ENCODE assay signal across 8 mouse cellular contexts in genomic region chr15:99030585-99031387, GRCm38 (mm10). TPM values are rescaled to one million over a fixed set of nuclear protein-coding genes. Genes with fewer than 3 reads are reported as not detected.
DNase-seq lines count a peak whose midpoint lies in the region; ATAC-seq and TF ChIP-seq lines count a peak whose summit lies in the region.

No protein-coding gene starts in this region.

- no peaks in the 10 kb centered on the region for H3K9me3 ChIP-seq in embryonic facial prominence, embryonic 14.5 days (ENCODE audit: control insufficient read depth, low read length)
- no peaks in the 10 kb centered on the region for H3K9me3 ChIP-seq in hindbrain, embryonic 15.5 days
- no peaks in the 10 kb centered on the region for H3K9me3 ChIP-seq in liver, embryonic 12.5 days (replicated peaks)

- ATAC-seq in embryonic facial prominence, embryonic 14.5 days (ENCODE audit: low read depth): no peak
- ATAC-seq in hindbrain, embryonic 15.5 days (ENCODE audit: low FRiP score, low read depth): no peak
- ATAC-seq in liver, embryonic 12.5 days: peak; percentile 69
- peak; percentile 13; the same call in 1 of the 2 replicates for ATAC-seq in monocyte, adult 5-6 weeks (replicated peaks; ENCODE audit: insufficient number of reproducible peaks, low FRiP score, low TSS enrichment, poor library complexity, severe bottlenecking)

- H3K4me1 ChIP-seq in embryonic facial prominence, embryonic 14.5 days (ENCODE audit: control insufficient read depth, insufficient read depth, low read length): peaks cover 25% of the 10 kb centered on the region
- H3K4me1 ChIP-seq in hindbrain, embryonic 15.5 days (replicated peaks): peaks cover 14% of the 10 kb centered on the region
- H3K4me1 ChIP-seq in liver, embryonic 12.5 days: peaks cover 52% of the 10 kb centered on the region

- no peak for DNase-seq in layer of hippocampus, adult 2 months (ENCODE audit: low spot score in 2 of 2)
- DNase-seq in layer of hippocampus, postnatal 36 days: no peak
- no peak for DNase-seq in embryonic facial prominence, embryonic 14.5 days (ENCODE audit: low spot score)
- DNase-seq in urinary bladder, postnatal 14 days (ENCODE audit: low spot score): peak; percentile 83
- no peak for DNase-seq in right cerebral cortex, postnatal 14 days

- peak overlapping the region; percentile 80 for H3K4me2 ChIP-seq in embryonic facial prominence, embryonic 14.5 days (ENCODE audit: low read depth, low read length)
- peak overlapping the region; percentile 68 for H3K4me2 ChIP-seq in hindbrain, embryonic 15.5 days
- H3K4me2 ChIP-seq in liver, embryonic 12.5 days: peak overlapping the region; percentile 95

- 13% methylated on average over 26 of the region's 26 CpGs for WGBS in embryonic facial prominence, embryonic 14.5 days
- 17% methylated on average over 26 of the region's 26 CpGs for WGBS in hindbrain, embryonic 15.5 days
- WGBS in liver, embryonic 12.5 days (ENCODE audit: insufficient replicate concordance): 2% methylated on average over 26 of the region's 26 CpGs

- no peaks in the 10 kb centered on the region for H3K27me3 ChIP-seq in embryonic facial prominence, embryonic 14.5 days (replicated peaks; ENCODE audit: control insufficient read depth, insufficient read depth, low read length)
- H3K27me3 ChIP-seq in hindbrain, embryonic 15.5 days: peaks cover 21% of the 10 kb centered on the region; the same call in 1 of the 2 replicates
- H3K27me3 ChIP-seq in liver, embryonic 12.5 days (replicated peaks): no peaks in the 10 kb centered on the region

- peak overlapping the region; percentile 74 for H3K9ac ChIP-seq in embryonic facial prominence, embryonic 14.5 days (ENCODE audit: low read depth, low read length)
- H3K9ac ChIP-seq in hindbrain, embryonic 15.5 days: no peak overlapping the region
- peak overlapping the region; percentile 93 for H3K9ac ChIP-seq in liver, embryonic 12.5 days

- TF ChIP-seq CTCF in layer of hippocampus, adult 2 months (conservative IDR thresholded peaks at IDR 0.05): no peak

- H3K36me3 ChIP-seq in embryonic facial prominence, embryonic 14.5 days (ENCODE audit: control insufficient read depth, insufficient read depth, low read length): peaks cover 14% of the 10 kb centered on the region
- H3K36me3 ChIP-seq in hindbrain, embryonic 15.5 days: no peaks in the 10 kb centered on the region
- H3K36me3 ChIP-seq in liver, embryonic 12.5 days: peaks cover 36% of the 10 kb centered on the region

- H3K27ac ChIP-seq in layer of hippocampus, adult 2 months: no peak overlapping the region
- H3K27ac ChIP-seq in embryonic facial prominence, embryonic 14.5 days (replicated peaks; ENCODE audit: low read depth, low read length): peak overlapping the region; percentile 73
- H3K27ac ChIP-seq in hindbrain, embryonic 15.5 days (replicated peaks): no peak overlapping the region
- H3K27ac ChIP-seq in liver, embryonic 12.5 days: peak overlapping the region; percentile 99

- H3K4me3 ChIP-seq in layer of hippocampus, adult 2 months: peak overlapping the region; percentile 45
- H3K4me3 ChIP-seq in embryonic facial prominence, embryonic 14.5 days (ENCODE audit: low read depth, low read length): peak overlapping the region; percentile 58
- peak overlapping the region; percentile 42 for H3K4me3 ChIP-seq in hindbrain, embryonic 15.5 days
- H3K4me3 ChIP-seq in liver, embryonic 12.5 days: peak overlapping the region; percentile 89

RNA-seq across cellular contexts. Expression of gene Tuba1c, which starts 1.1 kb away (rescaled TPM):
- 10 to 100 TPM; 49.6 to 51.1 TPM for total RNA-seq in layer of hippocampus, adult 2 months (2021)
- 10 to 100 TPM; 56.8 to 66.3 TPM for total RNA-seq in layer of hippocampus, postnatal 36 days (2021)
- 133 and 149 TPM in 2 replicates for polyA plus RNA-seq in embryonic facial prominence, embryonic 14.5 days (2014; fragmentation: Nextera tagmentation; extraction: Ambion mirVana)
- polyA plus RNA-seq in hindbrain, embryonic 15.5 days (2015; fragmentation: Nextera tagmentation; extraction: Ambion mirVana): 22.5 and 25.3 TPM in 2 replicates
- polyA plus RNA-seq in liver, embryonic 12.5 days (2016; fragmentation: Nextera tagmentation; extraction: Ambion mirVana): 242 and 244 TPM in 2 replicates
- total RNA-seq in monocyte, adult 5-6 weeks (2017): 104 to 150 TPM (median 116 TPM) in 3 replicates

RNA-seq across cellular contexts. Expression of gene Prph, which starts 24.2 kb away (rescaled TPM):
- total RNA-seq in layer of hippocampus, adult 2 months (2021): under 1 TPM; 0.67 to 0.83 TPM
- total RNA-seq in layer of hippocampus, postnatal 36 days (2021): 1 to 10 TPM in 1 of 2 experiments, under 1 TPM in 1; 0.82 to 2.2 TPM
- polyA plus RNA-seq in embryonic facial prominence, embryonic 14.5 days (2014; fragmentation: Nextera tagmentation; extraction: Ambion mirVana): 66.3 and 71.0 TPM in 2 replicates
- 57.5 and 89.3 TPM in 2 replicates for polyA plus RNA-seq in hindbrain, embryonic 15.5 days (2015; fragmentation: Nextera tagmentation; extraction: Ambion mirVana)
- 0.35 and 0.89 TPM in 2 replicates for polyA plus RNA-seq in liver, embryonic 12.5 days (2016; fragmentation: Nextera tagmentation; extraction: Ambion mirVana)
- total RNA-seq in monocyte, adult 5-6 weeks (2017): 1.1 TPM in 1 of 3 replicates, not detected in the others

RNA-seq across cellular contexts. Expression of gene Troap, which starts 43.6 kb away (rescaled TPM):
- under 1 TPM; 0.36 to 0.64 TPM for total RNA-seq in layer of hippocampus, adult 2 months (2021)
- under 1 TPM; 0.38 to 0.40 TPM for total RNA-seq in layer of hippocampus, postnatal 36 days (2021)
- polyA plus RNA-seq in embryonic facial prominence, embryonic 14.5 days (2014; fragmentation: Nextera tagmentation; extraction: Ambion mirVana): 15.3 and 24.4 TPM in 2 replicates
- 8.5 and 10.1 TPM in 2 replicates for polyA plus RNA-seq in hindbrain, embryonic 15.5 days (2015; fragmentation: Nextera tagmentation; extraction: Ambion mirVana)
- polyA plus RNA-seq in liver, embryonic 12.5 days (2016; fragmentation: Nextera tagmentation; extraction: Ambion mirVana): 22.1 and 23.6 TPM in 2 replicates
- 2.3 to 3.6 TPM in 2 of 3 replicates, not detected in the other for total RNA-seq in monocyte, adult 5-6 weeks (2017)

RNA-seq across cellular contexts. Expression of gene C1ql4, which starts 56.8 kb away (rescaled TPM):
- total RNA-seq in layer of hippocampus, adult 2 months (2021): not detected
- total RNA-seq in layer of hippocampus, postnatal 36 days (2021): under 1 TPM in 1 of 2 experiments, not detected in 1; 0.30 TPM
- 0.11 and 0.13 TPM in 2 replicates for polyA plus RNA-seq in embryonic facial prominence, embryonic 14.5 days (2014; fragmentation: Nextera tagmentation; extraction: Ambion mirVana)
- polyA plus RNA-seq in hindbrain, embryonic 15.5 days (2015; fragmentation: Nextera tagmentation; extraction: Ambion mirVana): 6.4 and 7.8 TPM in 2 replicates
- polyA plus RNA-seq in liver, embryonic 12.5 days (2016; fragmentation: Nextera tagmentation; extraction: Ambion mirVana): 0.13 TPM in 1 of 2 replicates, not detected in the other
- not detected in 3 replicates for total RNA-seq in monocyte, adult 5-6 weeks (2017)

Comparison
In these comparisons a context has a peak if more than half of its experiments do, and no peak if none do; other contexts are left out.
1. H3K27ac ChIP-seq: peak in embryonic facial prominence, embryonic 14.5 days (single experiment) and liver, embryonic 12.5 days (single experiment); none in layer of hippocampus, adult 2 months (single experiment) and hindbrain, embryonic 15.5 days (single experiment).
2. ATAC-seq: peak in liver, embryonic 12.5 days (single experiment) and monocyte, adult 5-6 weeks (single experiment); none in embryonic facial prominence, embryonic 14.5 days (single experiment) and hindbrain, embryonic 15.5 days (single experiment).
3. Peak in every context shown above with its lines, with median percentiles within 50 percentile points of each other: H3K4me3 ChIP-seq and H3K4me2 ChIP-seq.